Mouse (Mus musculus) liver, embryonic 13.5 days (tissue): ENCODE results near the gene Zfp346. TPM values are rescaled to one million over a fixed set of nuclear protein-coding genes. Genes with fewer than 3 reads are reported as not detected.
"Not testable (repeated sequence)": the region's sequence is repeated elsewhere in the genome, so short reads cannot be mapped to it uniquely, and the experiment has no call there.

Source experiments
- ATAC-seq: fragments of 200-750 bp; cut with Nextera tagmentation; 2 replicates; pipeline ENCODE4 v1.8.0; 2017; ENCODE audit warnings: low read depth, mild to moderate bottlenecking, moderate number of reproducible peaks, moderate library complexity
- DNase-seq: peaks from one replicate; pipeline ENCODE4 v3.0.0; 2022
- H3K27ac ChIP-seq: fragments of 300-500 bp; sonication (generic); 2 replicates; pipeline ENCODE4 v1.5.1; 2015; ENCODE audit warnings: moderate library complexity, mild to moderate bottlenecking, inconsistent platforms
- H3K27me3 ChIP-seq: fragments of 300-500 bp; sonication (generic); 2 replicates; pipeline ENCODE4 v1.6.1; 2015; ENCODE audit warnings: mild to moderate bottlenecking, inconsistent platforms
- H3K36me3 ChIP-seq: fragments of 300-500 bp; sonication (generic); 2 replicates; pipeline ENCODE4 v1.6.1; 2015; ENCODE audit warnings: mild to moderate bottlenecking, inconsistent platforms
- H3K4me1 ChIP-seq: fragments of 300-500 bp; sonication (generic); replicated peaks from 2 replicates; pipeline ENCODE4 v1.6.1; 2015; ENCODE audit warnings: inconsistent platforms
- H3K4me2 ChIP-seq: fragments of 300-500 bp; sonication (generic); 2 replicates; pipeline ENCODE4 v1.6.1; 2015; ENCODE audit warnings: inconsistent platforms, mild to moderate bottlenecking, moderate library complexity
- H3K4me3 ChIP-seq: fragments of 300-500 bp; sonication (generic); replicated peaks from 2 replicates; pipeline ENCODE4 v1.5.1; 2015; ENCODE audit warnings: mild to moderate bottlenecking, inconsistent platforms
- H3K9ac ChIP-seq: fragments of 300-500 bp; sonication (generic); 2 replicates; pipeline ENCODE4 v1.6.1; 2015; ENCODE audit warnings: mild to moderate bottlenecking, inconsistent platforms
- H3K9me3 ChIP-seq: fragments of 300-500 bp; sonication (generic); replicated peaks from 2 replicates; pipeline ENCODE4 v1.6.1; 2016; ENCODE audit warnings: inconsistent platforms
- WGBS: fragments of 180-500 bp; shearing (Covaris S2); methylation state at CpG from one replicate; pipeline ENCODE4 v1.1.7; 2015; ENCODE audit not compliant: insufficient replicate concordance; 5-methylcytosine and 5-hydroxymethylcytosine counted together
- polyA plus RNA-seq: library from polyadenylated mRNA; unstranded; fragments of >200 nt; fragmentation: Nextera tagmentation; extraction: Ambion mirVana; gene quantifications from 2 replicates; pipeline ENCODE4 v1.2.1, GENCODE M21; 2015

Zfp346 gene
- 7.5 and 9.2 TPM in 2 replicates for polyA plus RNA-seq

DNA sequence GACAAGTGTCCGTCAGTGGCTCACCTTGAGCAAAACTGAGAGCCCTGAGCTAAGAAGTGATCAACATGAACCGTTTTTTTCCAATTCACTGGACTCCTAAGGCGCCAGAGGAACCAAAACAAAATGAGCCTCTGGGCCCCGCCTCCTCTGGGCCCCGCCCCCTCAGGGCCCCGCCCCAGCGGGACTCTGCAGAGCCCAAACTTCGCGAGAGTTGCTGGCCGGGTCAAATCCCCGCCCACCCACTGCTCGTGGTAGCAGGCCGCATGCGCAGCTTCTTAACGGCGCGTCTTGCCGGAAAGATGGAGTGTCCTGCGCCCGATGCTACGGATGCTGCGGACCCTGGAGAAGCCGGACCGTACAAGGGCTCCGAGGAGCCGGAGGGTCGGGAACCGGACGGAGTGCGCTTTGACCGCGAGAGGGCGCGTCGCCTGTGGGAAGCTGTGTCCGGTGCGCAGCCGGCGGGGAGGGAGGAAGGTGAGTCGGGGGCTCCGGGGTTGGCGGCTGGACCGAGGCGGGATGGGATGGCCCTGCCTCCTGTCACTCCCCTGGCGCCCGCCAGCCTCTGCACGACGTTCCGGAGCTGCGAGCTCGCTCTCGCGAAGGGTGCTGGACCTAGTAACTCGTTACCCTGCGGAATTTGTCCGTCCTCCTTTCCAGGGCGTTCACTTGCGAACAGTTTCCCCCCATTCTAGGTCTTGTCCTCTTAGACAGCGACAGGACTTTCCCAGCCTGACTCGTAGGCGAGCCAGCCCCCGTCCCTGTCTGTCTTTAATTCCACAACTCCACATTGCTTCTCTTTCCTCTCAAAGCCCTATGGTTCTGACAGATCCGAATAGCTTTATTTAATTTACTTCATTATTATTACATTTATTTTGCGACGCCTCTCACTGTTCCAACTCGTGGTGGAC is at the start of gene Zfp346:
Gene Zfp346, plus strand, starts transcription at position 267 of the 908 bp plus-strand sequence.
- DNase-seq (peak; percentile 95), ATAC-seq (peak; percentile 90)
- H3K9me3 ChIP-seq: no peaks in the 10 kb centered on the region
- H3K27ac ChIP-seq: peak within 1 kb of the TSS; percentile 89
- H3K4me1 ChIP-seq: peaks cover 41% of the 10 kb centered on the region
- peaks cover 24% of the 10 kb centered on the region for H3K36me3 ChIP-seq
- under 1% methylated on average over 66 of the region's 66 CpGs for WGBS
- peak within 1 kb of the TSS; percentile 93 for H3K4me2 ChIP-seq
- H3K9ac ChIP-seq: peak within 1 kb of the TSS; percentile 86
- no peaks in the 10 kb centered on the region for H3K27me3 ChIP-seq
- H3K4me3 ChIP-seq: peak within 1 kb of the TSS; percentile 95

DNA sequence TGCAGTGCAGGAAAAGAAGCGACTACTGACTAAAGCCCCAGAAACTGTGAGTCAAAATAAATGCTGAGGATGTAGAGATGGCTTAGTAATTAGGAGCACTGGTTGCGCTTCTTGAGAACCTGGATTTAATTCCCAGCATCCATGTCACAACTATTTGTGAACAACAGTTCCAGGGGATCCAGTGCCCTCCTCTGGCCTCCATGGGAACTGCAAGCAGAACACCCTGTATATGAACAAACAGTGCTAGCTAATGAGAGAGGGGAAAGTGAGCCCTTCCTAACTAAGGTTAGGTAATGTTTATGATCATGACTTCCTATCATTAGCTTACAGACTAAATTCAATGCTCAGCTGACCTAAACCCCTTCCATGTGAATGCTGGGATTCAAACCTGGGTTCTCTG is 47.1 kb upstream of the Zfp346 start:
- H3K27me3 ChIP-seq: no peaks in the 10 kb centered on the region
- H3K36me3 ChIP-seq: peaks cover 26% of the 10 kb centered on the region
- no peaks in the 10 kb centered on the region for H3K4me1 ChIP-seq
- WGBS: 88% methylated on average over 2 of the region's 2 CpGs
- H3K4me3 ChIP-seq: no peak overlapping the region
- DNase-seq (no peak), ATAC-seq (no peak)
- H3K27ac ChIP-seq: no peak overlapping the region
- H3K9ac ChIP-seq: no peak overlapping the region
- H3K4me2 ChIP-seq: no peak overlapping the region
- H3K9me3 ChIP-seq: no peaks in the 10 kb centered on the region

DNA sequence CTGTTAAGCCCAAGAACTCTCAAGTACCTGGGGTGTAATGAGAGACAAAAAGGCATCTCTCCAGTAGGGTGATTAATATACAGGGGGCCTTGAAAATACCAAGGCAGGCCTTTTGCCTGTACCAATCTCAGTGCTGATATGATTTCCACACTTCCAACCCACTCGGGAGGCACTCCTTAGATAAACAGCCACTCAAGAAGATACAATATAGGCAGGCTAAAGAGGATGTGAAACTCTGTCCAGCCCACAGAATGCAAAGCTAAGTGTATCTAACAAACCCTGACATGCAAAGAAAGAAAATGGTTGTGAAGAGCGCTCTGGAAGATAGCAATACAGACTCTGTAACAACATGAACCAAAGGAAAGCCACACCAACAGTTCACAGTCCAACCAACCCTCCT is 41.8 kb upstream of the Zfp346 start:
- no peaks in the 10 kb centered on the region for H3K9me3 ChIP-seq
- H3K36me3 ChIP-seq: peaks cover 13% of the 10 kb centered on the region; the same call in 1 of the 2 replicates
- H3K27ac ChIP-seq: no peak overlapping the region
- no peak overlapping the region for H3K4me2 ChIP-seq
- H3K4me1 ChIP-seq: no peaks in the 10 kb centered on the region
- 70% methylated on average over 2 of the region's 2 CpGs for WGBS
- H3K4me3 ChIP-seq: no peak overlapping the region
- DNase-seq (no peak), ATAC-seq (no peak)
- H3K9ac ChIP-seq: no peak overlapping the region
- no peaks in the 10 kb centered on the region for H3K27me3 ChIP-seq

DNA sequence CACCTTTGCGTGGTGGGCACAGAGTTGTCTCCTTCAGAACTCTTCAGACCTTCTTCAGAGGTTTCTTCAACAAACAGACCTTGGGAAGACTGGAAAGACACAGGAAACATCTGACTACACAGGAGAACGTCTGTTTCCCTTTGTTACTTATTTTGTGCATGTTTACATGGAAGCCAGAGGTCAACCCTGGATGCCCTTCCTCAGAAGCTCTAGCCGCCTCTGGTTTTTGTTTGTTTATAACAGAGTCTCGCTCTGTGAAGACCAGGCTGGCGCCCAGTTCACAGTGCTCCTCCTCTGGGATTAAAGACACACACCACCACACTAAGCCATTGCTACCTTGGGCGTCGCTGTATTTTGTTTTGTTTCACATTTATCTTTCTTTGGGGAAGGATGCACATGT is 35.4 kb upstream of the Zfp346 start:
- H3K9me3 ChIP-seq: no peaks in the 10 kb centered on the region
- no peaks in the 10 kb centered on the region for H3K27me3 ChIP-seq
- no peak overlapping the region for H3K9ac ChIP-seq
- ATAC-seq (no peak), DNase-seq (no peak)
- WGBS: 65% methylated on average over 7 of the region's 7 CpGs
- no peak overlapping the region for H3K4me2 ChIP-seq
- peaks cover 3% of the 10 kb centered on the region; the same call in 1 of the 2 replicates for H3K36me3 ChIP-seq
- H3K4me1 ChIP-seq: no peaks in the 10 kb centered on the region
- H3K27ac ChIP-seq: no peak overlapping the region
- no peak overlapping the region for H3K4me3 ChIP-seq

DNA sequence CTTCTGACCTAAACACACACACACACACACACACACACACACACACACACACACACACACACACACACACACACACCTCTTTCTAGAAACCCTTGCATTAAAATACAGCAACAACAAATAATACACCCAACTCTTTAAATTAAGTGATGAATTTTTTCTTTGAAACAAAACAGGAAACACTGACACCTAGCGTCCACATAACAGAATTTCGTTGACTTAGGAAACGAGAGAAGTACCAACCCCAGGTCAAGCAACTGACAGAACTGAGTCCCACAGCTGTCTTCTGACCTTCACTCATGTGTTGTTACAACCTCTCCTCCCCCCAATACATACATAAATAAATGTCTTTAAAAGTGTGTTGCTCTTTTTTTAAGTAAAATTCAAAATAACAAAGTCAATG is 33.8 kb upstream of the Zfp346 start:
- DNase-seq (no peak), ATAC-seq (no peak)
- Histone ChIP-seq H3K4me1 (no peaks in the 10 kb centered on the region), H3K9ac (no peak overlapping the region), H3K36me3 (peaks cover 15% of the 10 kb centered on the region), H3K27me3 (no peaks in the 10 kb centered on the region), H3K4me3 (no peak overlapping the region), H3K9me3 (no peaks in the 10 kb centered on the region), H3K4me2 (no peak overlapping the region), H3K27ac (no peak overlapping the region)
- 7% methylated on average over 3 of the region's 3 CpGs for WGBS

DNA sequence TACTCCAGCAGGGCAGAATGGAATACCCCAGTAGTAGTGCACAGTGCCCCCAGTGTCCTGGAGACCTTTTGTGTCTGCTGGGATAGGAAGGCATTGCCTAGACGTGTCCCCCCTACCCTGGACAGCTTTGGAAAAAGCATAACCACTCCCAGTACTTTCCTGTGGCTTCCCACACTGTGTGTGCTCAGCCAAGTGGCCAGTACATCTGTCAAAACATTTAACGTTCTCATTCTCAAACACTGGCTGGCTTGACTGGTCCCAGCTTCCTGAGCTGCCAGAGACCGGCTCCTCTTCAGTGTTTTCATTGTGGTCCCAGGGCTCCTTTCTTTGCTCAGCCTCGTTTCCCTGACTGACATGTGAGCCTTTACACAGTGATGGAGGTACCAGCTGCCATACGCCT is 29.5 kb upstream of the Zfp346 start:
- Histone ChIP-seq H3K9ac (no peak overlapping the region), H3K9me3 (no peaks in the 10 kb centered on the region), H3K4me1 (no peaks in the 10 kb centered on the region), H3K4me2 (no peak overlapping the region), H3K27me3 (no peaks in the 10 kb centered on the region), H3K36me3 (peaks cover 23% of the 10 kb centered on the region), H3K4me3 (no peak overlapping the region), H3K27ac (no peak overlapping the region)
- DNase-seq (no peak), ATAC-seq (no peak)
- WGBS: 65% methylated on average over 5 of the region's 5 CpGs

DNA sequence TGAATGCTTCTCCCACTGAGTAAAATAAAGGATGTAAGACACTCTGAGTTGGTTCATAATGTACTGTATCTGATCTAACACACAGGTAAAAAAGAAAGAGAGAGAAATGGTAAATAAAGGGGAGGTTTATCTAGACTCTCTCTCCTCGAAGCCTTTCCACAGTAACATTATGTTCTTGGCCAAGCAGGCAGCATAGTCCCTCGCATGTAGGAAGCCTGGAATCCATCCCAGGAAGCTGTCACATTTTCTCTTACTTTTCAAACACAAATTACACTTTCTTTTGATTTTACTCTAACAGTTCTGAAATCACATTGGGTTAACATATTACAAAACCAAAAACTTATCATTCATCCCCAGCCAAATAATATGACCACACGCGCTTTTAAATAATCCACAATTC is 12.5 kb upstream of the Zfp346 start:
- Histone ChIP-seq H3K4me2 (no peak overlapping the region), H3K27me3 (no peaks in the 10 kb centered on the region), H3K9ac (no peak overlapping the region), H3K4me3 (no peak overlapping the region), H3K9me3 (no peaks in the 10 kb centered on the region), H3K4me1 (peaks cover 8% of the 10 kb centered on the region; the same call in 1 of the 2 replicates), H3K27ac (no peak overlapping the region), H3K36me3 (peaks cover 24% of the 10 kb centered on the region)
- DNase-seq (no peak), ATAC-seq (no peak)
- WGBS: 86% methylated on average over 4 of the region's 4 CpGs

DNA sequence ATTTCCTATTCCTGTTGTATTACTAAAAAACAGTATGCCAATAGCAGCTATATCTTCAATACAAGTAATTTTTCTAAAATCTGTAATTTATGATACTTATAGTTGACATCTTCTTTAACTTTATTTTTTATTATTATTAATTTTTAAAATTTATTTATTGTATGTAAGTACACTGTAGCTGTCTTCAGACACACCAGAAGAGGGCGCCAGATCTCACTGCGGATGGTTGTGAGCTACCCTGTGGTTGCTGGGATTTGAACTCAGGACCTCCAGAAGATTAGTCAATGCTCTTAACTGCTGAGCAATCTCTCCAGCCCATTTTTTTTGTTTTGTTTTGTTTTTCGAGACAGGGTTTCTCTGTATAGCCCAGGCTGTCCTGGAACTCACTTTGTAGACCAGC is 7.3 kb upstream of the Zfp346 start:
- not testable (repeated sequence) for H3K36me3 ChIP-seq, H3K9ac ChIP-seq, H3K4me3 ChIP-seq, H3K9me3 ChIP-seq, H3K27me3 ChIP-seq, ATAC-seq, DNase-seq, H3K27ac ChIP-seq, H3K4me2 ChIP-seq
- 74% methylated on average over 3 of the region's 3 CpGs for WGBS
- H3K4me1 ChIP-seq: peaks cover 27% of the 10 kb centered on the region

DNA sequence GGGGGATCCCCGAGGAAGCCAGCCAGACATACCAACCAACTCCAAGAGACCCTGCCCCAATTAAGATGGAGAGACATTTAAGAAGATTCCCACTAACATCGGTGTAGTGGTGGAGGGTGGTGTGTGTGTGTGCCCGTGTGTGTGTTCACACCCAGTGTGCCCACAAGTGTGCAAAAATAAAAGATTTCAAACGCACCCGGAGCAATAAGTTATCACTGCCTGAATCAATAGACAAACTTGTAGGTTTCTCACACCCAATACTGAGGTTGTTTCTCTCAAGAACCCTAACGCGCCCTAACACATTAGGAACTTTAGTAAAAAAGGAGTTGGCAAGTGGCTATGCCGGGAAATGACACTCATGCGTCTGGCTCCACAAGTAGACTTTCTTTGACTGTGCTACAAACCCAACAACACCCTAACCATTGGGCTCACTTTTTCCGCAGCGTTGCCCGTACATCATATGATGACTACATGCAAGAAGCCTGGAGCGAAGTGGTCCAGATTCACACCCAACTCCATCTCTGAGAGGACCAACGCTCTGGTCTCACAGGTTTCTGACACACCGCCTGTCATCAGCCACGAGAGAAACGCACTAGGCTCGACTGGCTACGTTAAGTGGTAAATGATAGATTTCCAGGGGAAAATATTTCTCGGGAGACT is 5.9 kb upstream of the Zfp346 start:
- ATAC-seq: no peak
- Histone ChIP-seq H3K4me1 (peaks cover 35% of the 10 kb centered on the region), H3K9me3 (no peaks in the 10 kb centered on the region), H3K4me3 (peak overlapping the region; percentile 77), H3K36me3 (no peaks in the 10 kb centered on the region), H3K27me3 (no peaks in the 10 kb centered on the region), H3K27ac (peak overlapping the region; percentile 90), H3K4me2 (peak overlapping the region; percentile 81), H3K9ac (peak overlapping the region; percentile 92)
- DNase-seq: peak; percentile 27
- WGBS: 18% methylated on average over 20 of the region's 20 CpGs

DNA sequence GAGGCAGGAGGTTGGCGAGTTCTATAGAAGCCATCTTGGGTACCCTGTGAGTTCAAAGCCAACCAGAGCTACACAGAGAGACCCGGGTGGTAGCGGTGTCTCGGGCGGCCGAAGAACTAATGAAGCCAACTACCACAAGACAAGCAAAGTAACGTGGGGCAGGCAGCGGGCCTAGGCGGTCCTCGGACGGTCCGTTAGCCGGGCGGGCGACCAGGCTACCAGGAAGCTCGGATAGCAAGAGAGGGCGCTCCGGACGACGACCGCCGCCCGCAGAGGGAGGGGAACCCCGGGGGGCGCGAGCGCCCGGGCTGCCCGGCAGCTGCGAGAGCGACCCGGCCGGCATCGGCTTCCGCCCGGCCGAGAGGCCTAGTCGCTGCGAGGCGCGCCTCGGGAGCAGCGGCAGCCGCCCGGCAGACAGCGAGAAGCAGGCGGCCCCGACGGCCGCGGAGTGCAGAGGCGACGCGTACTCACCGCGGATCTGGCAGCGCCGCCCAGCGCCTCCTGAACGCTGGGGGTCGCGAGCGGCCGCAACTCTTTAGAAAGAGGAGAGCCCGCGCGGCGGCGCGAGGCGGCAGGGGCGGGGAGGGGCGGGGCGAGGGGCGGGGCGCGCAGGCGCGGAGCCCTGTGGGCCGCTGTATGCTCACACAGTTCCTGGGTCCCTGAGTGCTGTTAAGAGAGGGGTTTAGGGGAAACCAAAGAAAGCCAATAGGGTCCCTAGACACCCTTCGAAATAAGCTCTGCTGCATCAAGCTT is 5.2 kb upstream of the Zfp346 start, which contains the start of gene Uimc1:
Gene Uimc1, minus strand, starts transcription at position 575 of the 753 bp plus-strand sequence.
- ATAC-seq (peak; percentile 87), DNase-seq (peak; percentile 71)
- under 1% methylated on average over 79 of the region's 81 CpGs for WGBS
- H3K4me3 ChIP-seq: peak within 1 kb of the TSS; percentile 77
- H3K27ac ChIP-seq: peak within 1 kb of the TSS; percentile 90
- H3K27me3 ChIP-seq: no peaks in the 10 kb centered on the region
- H3K4me2 ChIP-seq: peak within 1 kb of the TSS; percentile 81
- no peaks in the 10 kb centered on the region for H3K9me3 ChIP-seq
- peaks cover 42% of the 10 kb centered on the region for H3K4me1 ChIP-seq
- H3K36me3 ChIP-seq: no peaks in the 10 kb centered on the region
- peak within 1 kb of the TSS; percentile 92 for H3K9ac ChIP-seq

DNA sequence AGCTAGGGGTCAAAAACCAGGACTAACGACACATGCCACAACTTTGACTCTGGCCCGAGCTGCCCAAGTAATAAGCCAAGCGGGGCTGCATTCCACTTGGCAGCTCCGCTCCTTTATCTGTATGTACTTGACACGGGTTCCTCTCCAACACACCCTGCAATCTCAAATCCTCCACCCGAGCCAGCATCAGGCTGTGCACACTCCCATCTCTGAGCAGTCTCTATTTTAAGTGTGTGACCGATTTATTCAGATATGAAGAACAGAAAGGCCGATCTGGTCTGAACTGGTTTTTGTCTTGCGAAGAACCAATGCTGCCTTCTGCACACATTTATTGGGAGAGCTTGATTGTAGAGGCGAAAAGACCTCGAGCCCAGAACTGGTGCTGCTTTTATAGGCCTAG is 3.5 kb upstream of the Zfp346 start:
- Histone ChIP-seq H3K9me3 (no peaks in the 10 kb centered on the region), H3K4me3 (no peak overlapping the region), H3K4me1 (peaks cover 51% of the 10 kb centered on the region), H3K9ac (no peak overlapping the region), H3K36me3 (no peaks in the 10 kb centered on the region), H3K27ac (no peak overlapping the region), H3K4me2 (no peak overlapping the region), H3K27me3 (no peaks in the 10 kb centered on the region)
- DNase-seq: no peak
- ATAC-seq: no peak
- 82% methylated on average over 11 of the region's 11 CpGs for WGBS
